Comparison of ENCODE assay signal across 8 mouse cellular contexts in the genomic region with DNA sequence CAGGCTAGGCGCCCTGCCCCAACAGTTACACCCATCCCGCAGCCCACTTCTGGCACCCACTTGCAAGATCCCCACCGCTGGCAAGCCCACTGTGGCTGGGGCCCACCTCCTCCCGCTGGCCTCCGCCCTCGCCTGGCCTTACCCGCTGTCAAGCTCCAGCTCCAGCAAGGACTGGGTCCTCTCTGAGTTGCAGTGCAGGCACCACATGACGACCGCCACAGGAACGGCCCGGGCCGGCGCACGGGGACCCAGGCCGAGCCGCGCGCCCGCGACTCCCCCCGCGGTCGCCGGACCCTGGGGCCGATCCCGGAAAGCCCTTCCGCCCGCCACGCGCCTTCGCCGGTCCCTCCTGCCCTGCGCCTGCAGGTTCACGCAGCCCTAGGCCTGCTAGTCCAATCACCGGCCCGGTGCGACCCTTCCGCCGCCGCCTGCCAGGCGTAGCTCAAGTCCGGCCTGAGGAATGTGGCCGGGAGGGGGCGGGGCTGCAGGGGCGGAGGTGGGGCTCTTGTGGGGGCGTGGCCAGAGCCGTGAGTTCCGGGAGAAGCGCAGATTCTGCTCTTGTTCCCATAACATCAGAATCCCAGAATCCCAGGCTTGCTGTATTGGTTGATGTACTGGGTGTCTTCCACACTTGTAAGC.
DNase-seq lines count a peak whose midpoint lies in the region; ATAC-seq and TF ChIP-seq lines count a peak whose summit lies in the region.

No protein-coding gene starts in this region.

- H3K27ac ChIP-seq in layer of hippocampus, adult 2 months, result peak overlapping the region; percentile 83
- H3K27ac ChIP-seq in intestine, postnatal 0 days (ENCODE audit: low read depth, low read length), result peak overlapping the region; percentile 80
- H3K27ac ChIP-seq in lung, embryonic 14.5 days (ENCODE audit: low read depth), result peak overlapping the region; percentile 83
- no peak overlapping the region for H3K27ac ChIP-seq in olfactory bulb, adult 2 months (ENCODE audit: insufficient read depth, low read depth, low read length)

- under 1% methylated on average over 49 of the region's 49 CpGs for WGBS in intestine, postnatal 0 days
- under 1% methylated on average over 49 of the region's 49 CpGs for WGBS in lung, embryonic 14.5 days
- 17% methylated on average over 49 of the region's 49 CpGs for WGBS in olfactory bulb, adult 2 months

- TF ChIP-seq CTCF in layer of hippocampus, adult 2 months (conservative IDR thresholded peaks at IDR 0.05), result no peak
- TF ChIP-seq CTCF in intestine, postnatal 0 days (IDR thresholded peaks at IDR 0.05; ENCODE audit: low read depth), result peak; percentile 28; the same call in 1 of the 2 replicates
- peak; percentile 27 for TF ChIP-seq CTCF in lung, embryonic 14.5 days (IDR thresholded peaks at IDR 0.05; ENCODE audit: low read depth)
- TF ChIP-seq CTCF in olfactory bulb, adult 2 months (IDR thresholded peaks at IDR 0.05; ENCODE audit: insufficient read depth, low read depth, low read length), result no peak

- no peak for TF ChIP-seq POLR2A in olfactory bulb, adult 2 months (IDR thresholded peaks at IDR 0.05; ENCODE audit: insufficient read depth, low read depth, low read length)

- no peaks in the 10 kb centered on the region for H3K36me3 ChIP-seq in intestine, postnatal 0 days (ENCODE audit: control insufficient read depth, insufficient read depth)
- H3K36me3 ChIP-seq in lung, embryonic 14.5 days (ENCODE audit: insufficient read depth), result no peaks in the 10 kb centered on the region

- no peak for DNase-seq in layer of hippocampus, adult 2 months (ENCODE audit: low spot score in 2 of 2)
- DNase-seq in layer of hippocampus, adult 9-11 months, result no peak
- peak; percentile 89 for DNase-seq in embryo, embryonic 10 days (ENCODE audit: low spot score)
- peak; percentile 88 for DNase-seq in lung, embryonic 14.5 days
- peak; percentile 70 to 72 for DNase-seq in thymus, postnatal 36 days

- H3K4me2 ChIP-seq in intestine, postnatal 0 days (replicated peaks; ENCODE audit: low read depth), result peak overlapping the region; percentile 95
- H3K4me2 ChIP-seq in lung, embryonic 14.5 days, result peak overlapping the region; percentile 73

- peak overlapping the region; percentile 52 for H3K4me3 ChIP-seq in layer of hippocampus, adult 2 months
- H3K4me3 ChIP-seq in intestine, postnatal 0 days (ENCODE audit: low read depth, low read length), result peak overlapping the region; percentile 76
- H3K4me3 ChIP-seq in lung, embryonic 14.5 days (ENCODE audit: low read depth, low read length), result peak overlapping the region; percentile 79
- H3K4me3 ChIP-seq in olfactory bulb, adult 2 months (ENCODE audit: insufficient read depth, low read depth, low read length), result peak overlapping the region; percentile 49

- no peaks in the 10 kb centered on the region for H3K27me3 ChIP-seq in intestine, postnatal 0 days (replicated peaks; ENCODE audit: control insufficient read depth, insufficient read depth, low read length)
- H3K27me3 ChIP-seq in lung, embryonic 14.5 days (ENCODE audit: insufficient read depth, low read length), result no peaks in the 10 kb centered on the region

- peaks cover 22% of the 10 kb centered on the region for H3K4me1 ChIP-seq in intestine, postnatal 0 days (replicated peaks; ENCODE audit: control insufficient read depth, insufficient read depth, low read length)
- peaks cover 49% of the 10 kb centered on the region for H3K4me1 ChIP-seq in lung, embryonic 14.5 days (ENCODE audit: insufficient read depth)
- H3K4me1 ChIP-seq in olfactory bulb, adult 2 months (ENCODE audit: control insufficient read depth, insufficient read depth, low read length), result peaks cover 30% of the 10 kb centered on the region

- peak; percentile 76 for ATAC-seq in granulocyte monocyte progenitor cell, adult 5-6 weeks (replicated peaks; ENCODE audit: poor library complexity, severe bottlenecking)
- ATAC-seq in intestine, postnatal 0 days, result peak; percentile 70
- ATAC-seq in lung, embryonic 14.5 days (ENCODE audit: insufficient read depth), result peak; percentile 87

- no peaks in the 10 kb centered on the region for H3K9me3 ChIP-seq in intestine, postnatal 0 days (ENCODE audit: control insufficient read depth)
- no peaks in the 10 kb centered on the region for H3K9me3 ChIP-seq in lung, embryonic 14.5 days (ENCODE audit: low read depth, low read length)

- peak overlapping the region; percentile 78 for H3K9ac ChIP-seq in intestine, postnatal 0 days (ENCODE audit: low read depth, low read length)
- H3K9ac ChIP-seq in lung, embryonic 14.5 days, result peak overlapping the region; percentile 82

Comparison
In these comparisons a context has a peak if more than half of its experiments do, and no peak if none do; other contexts are left out.
1. DNase-seq: peak in embryo, embryonic 10 days (single experiment), lung, embryonic 14.5 days (single experiment) and thymus, postnatal 36 days (2 of 2); none in layer of hippocampus, adult 2 months (0 of 2) and layer of hippocampus, adult 9-11 months (single experiment).
2. CTCF ChIP-seq: peak in intestine, postnatal 0 days (single experiment) and lung, embryonic 14.5 days (single experiment); none in layer of hippocampus, adult 2 months (single experiment) and olfactory bulb, adult 2 months (single experiment).
3. Peak in every context shown above with its lines, with median percentiles within 50 percentile points of each other: H3K4me3 ChIP-seq and ATAC-seq.